Mouse (Mus musculus): ENCODE results near the gene Npc2. TPM values are rescaled to one million over a fixed set of nuclear protein-coding genes. Genes with fewer than 3 reads are reported as not detected.

The Npc2 gene
- polyA plus RNA-seq (2015; fragmentation: Nextera tagmentation; extraction: Ambion mirVana), result 80.7 and 87.5 TPM in 2 replicates

DNA sequence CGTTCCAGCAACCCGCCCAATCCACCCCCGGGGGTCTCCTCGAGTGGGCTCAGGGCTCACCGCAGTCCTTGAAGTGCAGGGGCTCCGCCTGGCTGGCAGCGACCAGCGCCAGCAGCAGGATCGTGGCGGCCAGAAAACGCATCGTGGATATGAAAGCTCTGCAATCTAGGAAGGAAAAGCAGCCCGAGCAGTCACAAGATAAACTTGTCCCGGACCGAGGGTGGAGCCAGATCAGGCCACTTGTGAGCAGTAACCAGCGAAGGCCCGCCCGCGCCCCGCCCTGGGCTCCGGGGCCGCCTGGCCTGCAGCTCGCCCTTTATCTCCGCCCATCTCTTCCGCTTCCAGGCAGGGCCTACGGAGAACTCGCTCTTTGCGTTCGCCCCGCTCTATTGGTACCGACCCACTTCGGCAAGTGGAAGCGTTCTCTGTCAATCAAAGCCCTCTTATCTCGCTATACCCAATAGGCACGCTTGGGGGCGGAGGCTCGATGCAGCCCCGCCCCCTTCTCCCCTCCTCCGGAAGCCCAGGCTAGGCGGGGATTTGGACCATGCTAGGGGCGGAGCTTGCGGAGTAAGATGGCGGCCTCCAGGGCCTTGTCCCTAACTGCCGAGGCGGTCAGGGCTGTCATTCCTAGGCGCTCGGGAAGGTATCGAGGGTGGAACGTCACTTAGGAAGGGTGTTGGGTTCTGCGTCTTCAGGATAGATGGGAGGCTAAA lies at the start of gene Npc2, which contains the start of gene Isca2:
Gene Npc2 (minus strand): TSS at position 427 of the 716 bp plus-strand sequence.
Gene Isca2 (plus strand): TSS at position 526 of the 716 bp plus-strand sequence.
- Histone ChIP-seq H3K27me3 (no peaks in the 10 kb centered on the region), H3K36me3 (peaks cover 5% of the 10 kb centered on the region; the same call in 1 of the 2 replicates), H3K27ac (replicated peaks) (peak within 1 kb of the TSS; percentile 87), H3K4me3 (peak within 1 kb of the TSS; percentile 63), H3K4me2 (replicated peaks) (peak within 1 kb of the TSS; percentile 85), H3K9me3 (no peaks in the 10 kb centered on the region), H3K9ac (replicated peaks) (peak within 1 kb of the TSS; percentile 76), H3K4me1 (peaks cover 35% of the 10 kb centered on the region)
- WGBS, result under 1% methylated on average over 50 of the region's 50 CpGs
- ATAC-seq (replicated peaks), result peak; percentile 99

DNA sequence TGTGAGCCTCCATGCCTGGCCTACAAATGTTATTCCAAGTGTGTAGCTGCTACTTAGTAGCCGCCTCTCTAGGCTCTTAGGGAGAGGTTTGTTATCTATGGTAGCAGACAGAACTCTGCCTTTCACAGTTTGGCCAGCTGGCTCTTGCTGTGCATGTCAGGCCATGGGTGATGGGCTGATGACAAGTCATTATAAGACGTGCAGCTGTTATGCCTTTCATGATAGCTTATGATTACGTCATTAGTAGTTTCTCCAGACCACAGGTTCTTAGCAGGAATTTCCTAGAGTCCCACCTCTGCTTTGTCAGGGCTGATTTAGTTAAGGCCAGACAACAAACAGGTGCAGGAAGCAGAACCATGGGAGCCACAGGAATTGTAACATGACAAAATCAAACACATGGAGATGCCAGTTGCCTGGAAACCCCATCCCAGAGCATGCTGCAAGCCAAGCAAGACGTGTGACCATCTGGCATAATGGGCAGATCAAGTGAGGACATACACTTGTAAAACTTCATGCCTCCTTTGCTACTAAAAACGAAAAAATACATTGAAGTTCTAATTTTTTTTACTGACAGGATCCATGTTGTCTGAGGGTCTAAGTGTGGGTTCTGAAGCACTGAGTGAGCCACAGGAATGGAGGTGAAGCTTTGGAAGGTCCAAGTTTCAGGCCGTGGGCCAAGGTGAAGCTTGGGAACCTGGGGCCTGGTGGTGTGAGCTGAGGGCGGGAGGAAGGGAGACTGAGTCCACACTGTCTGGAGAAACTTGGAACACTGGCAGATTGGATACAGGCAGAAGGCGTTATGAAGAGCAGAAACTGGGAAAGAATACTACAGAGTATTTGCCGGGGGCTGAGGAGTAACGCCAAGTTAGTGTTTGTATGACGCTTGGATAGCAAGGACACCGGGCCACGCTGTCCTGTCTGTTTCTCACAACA lies 46.5 kb upstream of the Npc2 start:
- H3K9me3 ChIP-seq, result no peaks in the 10 kb centered on the region
- H3K9ac ChIP-seq (replicated peaks), result no peak overlapping the region
- 0 out of 2 replicates have a peak overlapping the region, but pooled peaks have one; percentile 33 for H3K27ac ChIP-seq (replicated peaks)
- H3K4me2 ChIP-seq (replicated peaks), result no peak overlapping the region
- no peaks in the 10 kb centered on the region; the same call in 1 of the 2 replicates for H3K4me1 ChIP-seq
- 78% methylated on average over 13 of the region's 13 CpGs for WGBS
- 0 out of 2 replicates have a peak, but pooled peaks have one; percentile 16 for ATAC-seq (replicated peaks)
- H3K27me3 ChIP-seq, result no peaks in the 10 kb centered on the region
- no peak overlapping the region for H3K4me3 ChIP-seq
- no peaks in the 10 kb centered on the region for H3K36me3 ChIP-seq

DNA sequence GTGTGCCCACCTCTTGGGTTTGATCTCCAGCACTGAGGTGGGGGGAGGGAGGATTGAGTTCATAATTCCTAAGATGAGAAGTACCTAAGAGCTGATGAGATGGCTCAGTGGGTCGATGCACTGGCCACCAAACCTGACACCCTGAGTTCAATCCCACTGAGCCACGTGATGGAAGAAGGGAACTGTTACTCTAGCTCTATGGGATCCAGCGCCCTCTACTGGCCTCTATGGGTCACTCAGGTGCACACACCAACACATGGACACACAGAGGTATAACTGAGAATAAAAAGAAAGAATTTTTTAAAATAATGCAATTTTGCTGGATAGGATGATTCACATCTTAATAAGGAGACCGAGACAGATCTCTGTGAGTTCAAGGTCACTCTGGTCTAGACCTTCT lies 45.5 kb upstream of the Npc2 start:
- Histone ChIP-seq H3K9me3 (no peaks in the 10 kb centered on the region), H3K27me3 (no peaks in the 10 kb centered on the region), H3K9ac (replicated peaks) (no peak overlapping the region), H3K4me2 (replicated peaks) (no peak overlapping the region), H3K36me3 (no peaks in the 10 kb centered on the region), H3K27ac (replicated peaks) (no peak overlapping the region), H3K4me3 (no peak overlapping the region), H3K4me1 (no peaks in the 10 kb centered on the region; the same call in 1 of the 2 replicates)
- ATAC-seq (replicated peaks), result no peak
- 59% methylated on average over 4 of the region's 4 CpGs for WGBS

DNA sequence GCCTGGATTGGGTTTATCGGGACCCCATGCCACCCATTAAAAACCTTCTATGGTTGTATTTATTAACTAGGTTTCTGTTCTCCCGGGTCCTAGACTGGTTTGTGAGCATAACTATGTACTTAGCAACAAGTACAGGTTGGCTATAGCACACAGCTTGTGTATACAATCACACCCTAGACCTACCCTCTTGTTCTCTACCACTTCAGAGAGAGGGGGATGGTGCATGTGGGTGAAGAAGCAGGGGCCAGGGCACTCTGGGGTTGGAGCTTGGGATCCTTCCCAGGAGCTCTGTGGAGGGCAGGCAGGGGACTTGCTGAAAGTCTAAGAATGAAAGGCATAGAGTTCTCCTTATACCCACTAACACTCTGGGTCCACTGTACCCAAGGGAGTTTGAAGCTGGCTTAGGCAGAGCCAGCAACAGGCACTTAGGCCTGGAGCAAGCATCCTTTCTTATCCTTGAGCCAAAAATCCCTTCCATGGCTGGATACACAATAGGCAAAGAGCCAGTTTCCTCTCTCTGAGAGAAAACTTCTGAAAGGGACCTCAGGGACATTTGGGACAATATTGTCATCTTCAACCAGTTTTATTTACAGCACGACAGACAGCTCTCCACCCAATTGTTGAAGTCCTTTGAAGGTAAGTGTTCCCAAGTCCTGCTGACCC lies 41.8 kb upstream of the Npc2 start:
- H3K9ac ChIP-seq (replicated peaks), result no peak overlapping the region
- no peak overlapping the region for H3K4me2 ChIP-seq (replicated peaks)
- 85% methylated on average over 3 of the region's 3 CpGs for WGBS
- no peaks in the 10 kb centered on the region for H3K9me3 ChIP-seq
- H3K4me3 ChIP-seq, result no peak overlapping the region
- no peak for ATAC-seq (replicated peaks)
- H3K27me3 ChIP-seq, result no peaks in the 10 kb centered on the region
- H3K36me3 ChIP-seq, result no peaks in the 10 kb centered on the region
- no peaks in the 10 kb centered on the region; the same call in 1 of the 2 replicates for H3K4me1 ChIP-seq
- H3K27ac ChIP-seq (replicated peaks), result no peak overlapping the region

GRCm38 (mm10) chr12:84813773-84814172 lies 40.8 kb upstream of the Npc2 start:
- Histone ChIP-seq H3K36me3 (no peaks in the 10 kb centered on the region), H3K4me1 (no peaks in the 10 kb centered on the region), H3K9ac (replicated peaks) (no peak overlapping the region), H3K27me3 (no peaks in the 10 kb centered on the region), H3K4me2 (replicated peaks) (no peak overlapping the region), H3K4me3 (no peak overlapping the region), H3K27ac (replicated peaks) (no peak overlapping the region), H3K9me3 (no peaks in the 10 kb centered on the region)
- no peak for ATAC-seq (replicated peaks)
- WGBS, result 43% methylated on average over 7 of the region's 7 CpGs

DNA sequence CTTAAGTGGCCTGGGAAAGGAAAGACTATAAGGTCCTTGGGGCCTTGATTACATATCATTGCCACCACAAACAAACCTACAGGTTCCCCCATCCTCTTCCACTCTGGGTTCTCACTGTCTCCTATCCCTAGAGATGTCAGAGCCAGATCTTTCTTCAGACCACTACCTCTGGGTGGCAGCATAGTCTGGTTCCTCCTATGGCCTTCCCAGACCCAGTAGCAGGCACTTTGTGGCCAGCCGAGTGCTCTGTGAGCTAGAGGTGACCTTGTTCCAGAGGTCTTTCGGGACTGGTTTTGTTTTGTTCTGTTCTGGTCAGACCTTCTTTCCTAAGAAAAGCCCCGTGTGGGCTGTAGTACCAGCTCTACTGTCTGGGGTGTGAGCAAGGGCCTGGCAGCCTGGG lies 39.1 kb upstream of the Npc2 start:
- Histone ChIP-seq H3K27me3 (no peaks in the 10 kb centered on the region), H3K4me2 (replicated peaks) (no peak overlapping the region), H3K4me1 (no peaks in the 10 kb centered on the region), H3K36me3 (no peaks in the 10 kb centered on the region), H3K9me3 (no peaks in the 10 kb centered on the region), H3K4me3 (no peak overlapping the region), H3K27ac (replicated peaks) (no peak overlapping the region), H3K9ac (replicated peaks) (no peak overlapping the region)
- ATAC-seq (replicated peaks), result no peak
- 64% methylated on average over 3 of the region's 3 CpGs for WGBS

- Histone ChIP-seq H3K9me3 (no peaks in the 10 kb centered on the region), H3K27me3 (no peaks in the 10 kb centered on the region), H3K4me1 (no peaks in the 10 kb centered on the region), H3K4me2 (replicated peaks) (no peak overlapping the region), H3K36me3 (no peaks in the 10 kb centered on the region), H3K9ac (replicated peaks) (no peak overlapping the region), H3K4me3 (no peak overlapping the region), H3K27ac (replicated peaks) (no peak overlapping the region)
- no peak for ATAC-seq (replicated peaks)
- 68% methylated on average over 4 of the region's 4 CpGs for WGBS
Observed at GRCm38 (mm10) chr12:84811510-84811909, 38.6 kb upstream of the Npc2 start.

GRCm38 (mm10) chr12:84810810-84811209 lies 37.9 kb upstream of the Npc2 start:
- WGBS, result 67% methylated on average over 1 of the region's 1 CpGs
- Histone ChIP-seq H3K4me2 (replicated peaks) (no peak overlapping the region), H3K4me1 (no peaks in the 10 kb centered on the region), H3K27me3 (no peaks in the 10 kb centered on the region), H3K9ac (replicated peaks) (no peak overlapping the region), H3K36me3 (no peaks in the 10 kb centered on the region), H3K4me3 (no peak overlapping the region), H3K27ac (replicated peaks) (no peak overlapping the region), H3K9me3 (no peaks in the 10 kb centered on the region)
- no peak for ATAC-seq (replicated peaks)

- no peaks in the 10 kb centered on the region for H3K9me3 ChIP-seq
- no peaks in the 10 kb centered on the region for H3K27me3 ChIP-seq
- no peaks in the 10 kb centered on the region for H3K36me3 ChIP-seq
- no peaks in the 10 kb centered on the region for H3K4me1 ChIP-seq
- H3K4me2 ChIP-seq (replicated peaks), result no peak overlapping the region
- no peak overlapping the region for H3K9ac ChIP-seq (replicated peaks)
- H3K4me3 ChIP-seq, result no peak overlapping the region
- WGBS, result 77% methylated on average over 6 of the region's 6 CpGs
- ATAC-seq (replicated peaks), result no peak
- H3K27ac ChIP-seq (replicated peaks), result no peak overlapping the region
Observed at GRCm38 (mm10) chr12:84809033-84809432, 36.1 kb upstream of the Npc2 start.

DNA sequence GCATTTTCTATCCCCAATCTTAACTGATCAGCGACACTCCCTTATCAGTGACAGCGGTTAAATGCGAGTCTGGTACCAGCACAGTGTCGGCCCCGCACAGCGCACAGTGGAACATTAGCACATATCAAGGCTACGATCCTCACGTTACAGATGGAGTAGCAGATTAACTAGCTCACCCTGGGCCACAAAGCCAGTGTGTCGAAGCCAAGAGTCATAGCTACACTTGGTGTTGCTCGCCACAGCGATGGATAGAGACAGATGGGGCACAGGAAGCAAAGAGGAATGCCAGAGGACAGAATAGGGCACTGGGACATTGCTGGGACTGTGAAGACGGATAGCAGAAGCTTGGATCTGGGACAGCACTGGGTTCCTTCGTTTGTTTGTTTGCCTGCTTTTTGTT lies 34.4 kb upstream of the Npc2 start:
- 79% methylated on average over 13 of the region's 13 CpGs for WGBS

DNA sequence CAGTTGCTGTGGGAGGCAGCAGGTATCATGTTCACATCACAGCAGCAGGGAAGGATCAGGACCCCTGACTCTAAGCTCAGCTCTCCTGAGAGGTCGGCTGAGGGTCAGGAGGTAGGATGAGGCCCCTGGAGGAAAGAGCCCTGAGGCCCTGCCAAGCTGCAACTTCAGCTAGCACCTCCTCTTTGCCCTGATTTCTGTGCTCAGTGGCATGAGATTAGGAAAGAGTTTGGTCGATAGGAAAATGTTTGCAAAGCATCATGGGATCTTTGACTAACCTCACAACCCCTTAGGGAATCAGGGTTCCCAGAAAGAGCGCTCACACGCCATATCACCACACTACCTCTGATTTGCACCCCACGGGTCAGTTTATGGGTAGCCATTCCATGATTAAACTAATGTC lies 33.8 kb upstream of the Npc2 start:
- H3K4me1 ChIP-seq, result no peaks in the 10 kb centered on the region
- WGBS, result 67% methylated on average over 5 of the region's 5 CpGs
- no peaks in the 10 kb centered on the region for H3K36me3 ChIP-seq
- no peak overlapping the region for H3K9ac ChIP-seq (replicated peaks)
- H3K27me3 ChIP-seq, result no peaks in the 10 kb centered on the region
- no peak for ATAC-seq (replicated peaks)
- no peak overlapping the region for H3K4me3 ChIP-seq
- no peak overlapping the region for H3K4me2 ChIP-seq (replicated peaks)
- H3K27ac ChIP-seq (replicated peaks), result no peak overlapping the region
- H3K9me3 ChIP-seq, result no peaks in the 10 kb centered on the region

More for the DNA sequence above, 34.4 kb upstream of the Npc2 start:
- Histone ChIP-seq H3K9me3 (no peaks in the 10 kb centered on the region), H3K27ac (replicated peaks) (no peak overlapping the region), H3K27me3 (no peaks in the 10 kb centered on the region), H3K4me2 (replicated peaks) (no peak overlapping the region), H3K4me3 (no peak overlapping the region), H3K36me3 (no peaks in the 10 kb centered on the region), H3K4me1 (no peaks in the 10 kb centered on the region), H3K9ac (replicated peaks) (no peak overlapping the region)
- ATAC-seq (replicated peaks), result no peak

DNA sequence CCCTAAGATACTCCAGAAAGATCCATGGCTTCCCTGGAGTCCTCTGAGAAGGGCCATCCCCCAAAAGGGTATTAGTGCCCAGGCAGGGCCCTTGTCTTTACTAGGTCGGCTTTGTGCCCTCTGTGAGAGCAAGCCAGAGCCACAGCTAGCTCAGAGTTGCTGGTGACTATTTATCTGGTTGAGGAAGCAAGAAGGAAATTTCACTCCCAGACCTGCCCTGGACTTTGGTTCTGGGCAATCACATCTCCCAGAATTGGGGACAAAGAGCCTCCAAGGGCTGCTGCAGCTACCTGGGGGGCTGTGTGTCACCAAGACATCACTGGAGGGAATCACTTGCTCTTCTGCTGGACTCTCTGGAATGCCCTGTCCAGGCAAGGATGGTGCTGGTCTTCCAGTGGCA lies 33.1 kb upstream of the Npc2 start:
- WGBS, result 73% methylated on average over 1 of the region's 1 CpGs
- H3K9ac ChIP-seq (replicated peaks), result no peak overlapping the region

More for the DNA sequence above, 33.1 kb upstream of the Npc2 start:
- Histone ChIP-seq H3K9me3 (no peaks in the 10 kb centered on the region), H3K27ac (replicated peaks) (no peak overlapping the region), H3K4me1 (no peaks in the 10 kb centered on the region), H3K36me3 (no peaks in the 10 kb centered on the region), H3K4me3 (no peak overlapping the region), H3K4me2 (replicated peaks) (no peak overlapping the region), H3K27me3 (no peaks in the 10 kb centered on the region)
- no peak for ATAC-seq (replicated peaks)
